Mouse (Mus musculus): ENCODE results near the gene Rgs21. TPM values are rescaled to one million over a fixed set of nuclear protein-coding genes. Genes with fewer than 3 reads are reported as not detected.
A peak's percentile ranks its signal among the peaks of the same experiment; 100 is the strongest.

Rgs21 gene
- polyA plus RNA-seq, 1 experiment from 2014 or later: not detected

DNA sequence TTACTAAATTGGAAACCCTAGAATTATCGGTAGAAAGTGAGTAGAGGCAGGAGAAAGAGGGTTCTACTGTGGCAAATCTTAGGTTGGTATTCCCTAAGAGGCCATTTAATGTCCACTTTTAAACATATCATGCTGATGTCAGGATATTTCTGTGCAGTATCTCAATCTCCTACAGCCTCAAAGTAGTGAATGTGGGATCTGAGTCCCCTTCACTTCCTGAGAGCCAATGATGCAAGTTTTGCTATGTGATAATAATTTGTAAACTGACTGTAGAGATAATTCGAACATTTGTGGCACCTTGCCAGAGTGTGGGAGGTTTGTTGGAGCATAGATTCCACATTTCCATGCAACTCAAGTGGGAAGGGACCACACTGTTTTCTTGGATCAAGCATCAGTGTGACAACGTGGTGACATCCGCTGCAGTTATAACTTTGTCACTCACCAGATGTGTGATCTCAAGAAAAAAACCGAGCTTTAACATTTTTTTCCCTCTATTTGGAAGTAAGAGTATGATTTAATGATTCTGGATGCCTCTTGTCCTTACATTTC is 49.5 kb downstream of the Rgs21 start:
- DNase-seq (ENCODE audit: low spot score, missing footprints) (no peak), ATAC-seq (ENCODE audit: low FRiP score) (no peak)
- 86% methylated on average over 5 of the region's 5 CpGs for WGBS
- no peaks in the 10 kb centered on the region for H3K36me3 ChIP-seq (ENCODE audit: control insufficient read depth, insufficient read depth, low read length)
- H3K4me2 ChIP-seq: no peak overlapping the region
- no peaks in the 10 kb centered on the region for H3K27me3 ChIP-seq (ENCODE audit: control insufficient read depth, insufficient read depth, low read length)
- no peak overlapping the region for H3K4me3 ChIP-seq (ENCODE audit: low read depth, low read length)
- H3K9me3 ChIP-seq (ENCODE audit: control insufficient read depth, low read length): no peaks in the 10 kb centered on the region
- no peak overlapping the region for H3K9ac ChIP-seq (ENCODE audit: low read length)
- no peaks in the 10 kb centered on the region for H3K4me1 ChIP-seq (ENCODE audit: control insufficient read depth, insufficient read depth, low read length)
- no peak overlapping the region for H3K27ac ChIP-seq (ENCODE audit: low read depth, low read length)

DNA sequence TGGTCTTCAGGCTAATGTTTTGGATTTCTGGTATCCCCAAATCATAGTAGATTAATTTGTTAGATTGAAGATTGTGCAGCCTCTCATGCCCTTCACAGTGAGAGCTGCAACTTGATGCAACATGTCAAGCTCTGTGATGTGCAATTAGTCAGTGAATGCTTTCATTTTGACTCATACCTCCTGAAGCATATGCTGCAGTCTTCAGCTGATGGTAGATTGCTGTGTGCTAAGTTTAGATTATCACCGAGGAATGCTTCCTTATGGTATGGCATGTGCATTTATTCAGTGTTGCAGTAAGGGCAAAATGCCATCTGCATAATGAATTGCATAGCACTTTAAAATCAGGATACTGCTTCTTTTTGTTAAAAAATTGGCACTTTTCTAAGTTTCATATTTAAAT is 65.2 kb downstream of the Rgs21 start:
- no peak overlapping the region for H3K4me3 ChIP-seq (ENCODE audit: low read depth, low read length)
- no peak overlapping the region for H3K9ac ChIP-seq (ENCODE audit: low read length)
- DNase-seq (ENCODE audit: low spot score, missing footprints) (no peak), ATAC-seq (ENCODE audit: low FRiP score) (no peak)
- no peak overlapping the region for H3K27ac ChIP-seq (ENCODE audit: low read depth, low read length)
- no peaks in the 10 kb centered on the region for H3K4me1 ChIP-seq (ENCODE audit: control insufficient read depth, insufficient read depth, low read length)
- H3K36me3 ChIP-seq (ENCODE audit: control insufficient read depth, insufficient read depth, low read length): no peaks in the 10 kb centered on the region
- H3K9me3 ChIP-seq (ENCODE audit: control insufficient read depth, low read length): no peaks in the 10 kb centered on the region
- no peak overlapping the region for H3K4me2 ChIP-seq
- no peaks in the 10 kb centered on the region for H3K27me3 ChIP-seq (ENCODE audit: control insufficient read depth, insufficient read depth, low read length)
- WGBS: 86% methylated on average over 1 of the region's 1 CpGs

DNA sequence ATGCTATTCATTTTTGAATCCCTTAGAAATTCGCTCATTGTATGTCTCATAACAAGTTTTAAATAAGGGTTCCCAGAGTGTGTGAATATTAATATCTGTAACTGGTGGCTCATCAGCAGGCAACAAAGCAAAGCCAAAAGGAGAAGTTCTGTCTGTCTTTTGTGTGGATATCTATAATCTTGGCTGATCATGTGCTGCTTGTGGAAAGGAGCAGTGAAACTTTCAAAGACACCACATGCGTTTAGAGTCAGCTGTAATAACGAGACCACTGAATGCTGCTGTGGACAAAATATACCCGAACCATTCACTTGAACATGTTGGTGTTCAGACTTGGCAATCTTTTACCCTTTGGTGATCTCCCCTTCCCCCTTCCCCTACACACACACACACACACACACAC is 67.0 kb downstream of the Rgs21 start:
- no peaks in the 10 kb centered on the region for H3K36me3 ChIP-seq (ENCODE audit: control insufficient read depth, insufficient read depth, low read length)
- no peak overlapping the region for H3K4me2 ChIP-seq
- H3K9me3 ChIP-seq (ENCODE audit: control insufficient read depth, low read length): no peaks in the 10 kb centered on the region
- H3K4me3 ChIP-seq (ENCODE audit: low read depth, low read length): no peak overlapping the region
- DNase-seq (ENCODE audit: low spot score, missing footprints) (peak; percentile 49), ATAC-seq (ENCODE audit: low FRiP score) (no peak)
- H3K27ac ChIP-seq (ENCODE audit: low read depth, low read length): no peak overlapping the region
- no peak overlapping the region for H3K9ac ChIP-seq (ENCODE audit: low read length)
- H3K4me1 ChIP-seq (ENCODE audit: control insufficient read depth, insufficient read depth, low read length): no peaks in the 10 kb centered on the region
- WGBS: 90% methylated on average over 4 of the region's 4 CpGs
- no peaks in the 10 kb centered on the region for H3K27me3 ChIP-seq (ENCODE audit: control insufficient read depth, insufficient read depth, low read length)

DNA sequence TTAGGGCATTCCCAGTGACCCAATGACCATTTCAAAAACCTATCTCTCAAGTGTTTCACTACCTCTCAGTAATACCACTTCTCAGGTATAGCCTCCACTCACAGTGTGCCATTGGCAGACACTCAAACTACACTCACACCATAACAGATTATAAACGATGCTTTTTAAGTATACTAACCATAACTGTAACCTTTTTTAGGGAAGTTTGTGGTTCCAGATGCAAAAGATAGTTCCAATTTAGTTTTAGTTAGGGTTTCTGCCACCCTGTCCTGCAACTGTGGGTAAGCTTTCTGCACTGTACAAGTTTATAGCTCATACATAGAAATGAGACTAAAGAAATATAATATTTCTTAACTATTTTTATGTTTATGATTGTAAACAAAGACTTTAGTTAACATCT is 67.7 kb downstream of the Rgs21 start:
- no peaks in the 10 kb centered on the region for H3K9me3 ChIP-seq (ENCODE audit: control insufficient read depth, low read length)
- no peaks in the 10 kb centered on the region for H3K4me1 ChIP-seq (ENCODE audit: control insufficient read depth, insufficient read depth, low read length)
- no peak overlapping the region for H3K4me2 ChIP-seq
- 76% methylated on average over 1 of the region's 1 CpGs for WGBS
- no peaks in the 10 kb centered on the region for H3K36me3 ChIP-seq (ENCODE audit: control insufficient read depth, insufficient read depth, low read length)
- DNase-seq (ENCODE audit: low spot score, missing footprints) (peak; percentile 49), ATAC-seq (ENCODE audit: low FRiP score) (no peak)
- H3K4me3 ChIP-seq (ENCODE audit: low read depth, low read length): no peak overlapping the region
- no peak overlapping the region for H3K9ac ChIP-seq (ENCODE audit: low read length)
- no peaks in the 10 kb centered on the region for H3K27me3 ChIP-seq (ENCODE audit: control insufficient read depth, insufficient read depth, low read length)
- no peak overlapping the region for H3K27ac ChIP-seq (ENCODE audit: low read depth, low read length)

DNA sequence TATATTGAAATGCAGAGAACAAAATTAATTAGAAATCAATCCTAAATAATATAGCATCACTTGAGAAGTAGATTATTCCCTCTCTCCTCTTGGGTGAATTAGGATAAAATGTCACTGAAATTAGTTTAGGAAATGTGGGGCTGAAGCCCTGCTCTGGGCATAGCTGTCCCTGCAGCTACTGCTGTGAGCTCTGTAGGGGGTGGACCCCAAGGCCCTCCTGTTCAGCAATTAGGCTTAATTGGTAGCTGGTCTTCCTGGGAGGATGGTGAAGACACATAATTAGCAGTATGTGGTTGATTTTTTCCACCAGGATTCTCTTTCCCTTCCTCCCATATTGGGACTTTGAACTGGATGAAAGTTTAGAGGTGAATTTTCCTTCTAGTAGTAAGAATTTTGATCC is 68.7 kb downstream of the Rgs21 start:
- Histone ChIP-seq H3K9me3 (ENCODE audit: control insufficient read depth, low read length) (no peaks in the 10 kb centered on the region), H3K27me3 (ENCODE audit: control insufficient read depth, insufficient read depth, low read length) (no peaks in the 10 kb centered on the region), H3K4me3 (ENCODE audit: low read depth, low read length) (no peak overlapping the region), H3K4me1 (ENCODE audit: control insufficient read depth, insufficient read depth, low read length) (no peaks in the 10 kb centered on the region), H3K27ac (ENCODE audit: low read depth, low read length) (no peak overlapping the region), H3K36me3 (ENCODE audit: control insufficient read depth, insufficient read depth, low read length) (no peaks in the 10 kb centered on the region), H3K9ac (ENCODE audit: low read length) (no peak overlapping the region), H3K4me2 (no peak overlapping the region)
- DNase-seq (ENCODE audit: low spot score, missing footprints) (no peak), ATAC-seq (ENCODE audit: low FRiP score) (no peak)

- 61% methylated on average over 3 of the region's 3 CpGs for WGBS
- no peak for ATAC-seq (ENCODE audit: low FRiP score)
- H3K27me3 ChIP-seq (ENCODE audit: control insufficient read depth, insufficient read depth, low read length): no peaks in the 10 kb centered on the region
These were observed 69.4 kb downstream of the Rgs21 start for GRCm38 (mm10) chr1:144498051-144498450.

DNA sequence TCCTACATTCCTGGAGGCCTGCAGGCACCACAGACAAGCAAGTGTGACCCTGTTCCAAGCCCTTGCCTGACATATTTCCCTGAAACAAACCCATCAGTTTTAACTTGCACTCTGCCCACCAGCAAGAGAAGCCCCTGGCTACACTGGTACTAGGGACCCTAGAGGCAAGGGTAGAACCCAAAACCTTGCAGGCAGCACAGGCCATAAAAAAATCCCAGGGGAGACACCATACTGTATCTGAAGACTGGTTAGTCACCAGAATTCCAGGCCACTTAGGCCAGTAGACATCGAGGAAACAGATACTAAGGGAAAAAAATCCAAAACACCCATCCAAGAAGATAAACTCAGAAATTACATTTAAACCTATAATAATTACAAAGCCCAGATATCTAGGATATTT is 74.1 kb downstream of the Rgs21 start:
- Histone ChIP-seq H3K4me2 (no peak overlapping the region), H3K9ac (ENCODE audit: low read length) (no peak overlapping the region), H3K27me3 (ENCODE audit: control insufficient read depth, insufficient read depth, low read length) (no peaks in the 10 kb centered on the region), H3K9me3 (ENCODE audit: control insufficient read depth, low read length) (no peaks in the 10 kb centered on the region), H3K4me3 (ENCODE audit: low read depth, low read length) (no peak overlapping the region), H3K4me1 (ENCODE audit: control insufficient read depth, insufficient read depth, low read length) (no peaks in the 10 kb centered on the region), H3K27ac (ENCODE audit: low read depth, low read length) (no peak overlapping the region), H3K36me3 (ENCODE audit: control insufficient read depth, insufficient read depth, low read length) (no peaks in the 10 kb centered on the region)
- DNase-seq (ENCODE audit: low spot score, missing footprints): peak; percentile 69
- no peak for ATAC-seq (ENCODE audit: low FRiP score)
- WGBS: 100% methylated on average over 1 of the region's 1 CpGs

More at GRCm38 (mm10) chr1:144498051-144498450, 69.4 kb downstream of the Rgs21 start:
- H3K4me1 ChIP-seq (ENCODE audit: control insufficient read depth, insufficient read depth, low read length): no peaks in the 10 kb centered on the region
- peak; percentile 44 for DNase-seq (ENCODE audit: low spot score, missing footprints)
- no peak overlapping the region for H3K9ac ChIP-seq (ENCODE audit: low read length)
- no peaks in the 10 kb centered on the region for H3K9me3 ChIP-seq (ENCODE audit: control insufficient read depth, low read length)
- no peak overlapping the region for H3K4me3 ChIP-seq (ENCODE audit: low read depth, low read length)
- H3K27ac ChIP-seq (ENCODE audit: low read depth, low read length): no peak overlapping the region
- H3K36me3 ChIP-seq (ENCODE audit: control insufficient read depth, insufficient read depth, low read length): no peaks in the 10 kb centered on the region
- no peak overlapping the region for H3K4me2 ChIP-seq

DNA sequence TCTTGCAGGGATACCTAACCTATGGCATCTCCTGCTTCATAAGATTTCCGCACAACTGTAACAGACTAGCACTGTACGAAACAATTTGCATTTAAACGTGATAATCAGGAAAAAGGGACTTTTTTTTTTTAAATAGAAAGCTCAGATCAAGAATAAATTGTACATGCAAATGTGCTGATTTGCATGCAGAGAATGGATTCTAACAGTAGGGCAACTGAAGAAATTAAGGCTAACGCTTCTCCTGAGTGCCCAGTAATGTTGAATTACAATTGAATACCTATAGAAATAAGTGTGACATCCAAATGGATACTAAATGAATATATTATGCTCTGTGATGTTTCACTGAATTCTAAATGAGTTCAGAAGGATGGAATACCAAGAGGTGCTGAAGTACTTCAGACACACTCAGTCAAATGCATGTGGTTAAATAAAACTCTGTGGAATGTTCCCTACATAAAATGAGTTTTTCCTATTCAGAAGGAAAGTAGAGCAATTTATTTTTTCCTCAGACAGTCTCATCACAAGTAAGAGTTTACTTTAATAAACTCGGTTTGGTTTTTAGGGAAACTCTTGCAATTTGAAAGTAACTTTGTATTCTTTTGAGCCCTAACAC is 79.1 kb downstream of the Rgs21 start:
- H3K27ac ChIP-seq (ENCODE audit: low read depth, low read length): no peak overlapping the region
- no peak overlapping the region for H3K4me2 ChIP-seq
- no peaks in the 10 kb centered on the region for H3K27me3 ChIP-seq (ENCODE audit: control insufficient read depth, insufficient read depth, low read length)
- H3K36me3 ChIP-seq (ENCODE audit: control insufficient read depth, insufficient read depth, low read length): no peaks in the 10 kb centered on the region
- WGBS: 85% methylated on average over 5 of the region's 5 CpGs
- H3K9me3 ChIP-seq (ENCODE audit: control insufficient read depth, low read length): no peaks in the 10 kb centered on the region
- no peak for DNase-seq (ENCODE audit: low spot score, missing footprints)
- no peak overlapping the region for H3K4me3 ChIP-seq (ENCODE audit: low read depth, low read length)
- no peaks in the 10 kb centered on the region for H3K4me1 ChIP-seq (ENCODE audit: control insufficient read depth, insufficient read depth, low read length)
- no peak overlapping the region for H3K9ac ChIP-seq (ENCODE audit: low read length)
- no peak for ATAC-seq (ENCODE audit: low FRiP score)
